Comparison of ENCODE assay signal across 8 mouse cellular contexts in genomic region chr19:45007021-45007420, GRCm38 (mm10). TPM values are rescaled to one million over a fixed set of nuclear protein-coding genes. Genes with fewer than 3 reads are reported as not detected.
A peak's percentile ranks its signal among the peaks of the same experiment; 100 is the strongest.
DNase-seq lines count a peak whose midpoint lies in the region; ATAC-seq and TF ChIP-seq lines count a peak whose summit lies in the region.

No protein-coding gene starts in this region.

- H3K36me3 ChIP-seq in testis, adult 2 months (ENCODE audit: control insufficient read depth, insufficient read depth, low read length) = peaks cover 2% of the 10 kb centered on the region
- H3K36me3 ChIP-seq in limb, embryonic 14.5 days (ENCODE audit: control insufficient read depth, insufficient read depth, low read length) = peaks cover 51% of the 10 kb centered on the region
- peaks cover 3% of the 10 kb centered on the region; the same call in 1 of the 2 replicates for H3K36me3 ChIP-seq in stomach, postnatal 0 days (ENCODE audit: control insufficient read depth, insufficient read depth, low read length)

- ATAC-seq in limb, embryonic 14.5 days (ENCODE audit: low FRiP score, low read depth) = no peak
- ATAC-seq in stomach, postnatal 0 days (ENCODE audit: low FRiP score, low TSS enrichment) = no peak

- peak overlapping the region; percentile 85 for H3K27ac ChIP-seq in testis, adult 2 months (ENCODE audit: control insufficient read depth, insufficient read depth, low read depth, low read length)
- H3K27ac ChIP-seq in limb, embryonic 14.5 days (replicated peaks; ENCODE audit: low read depth, low read length) = peak overlapping the region; percentile 72
- peak overlapping the region; percentile 89 for H3K27ac ChIP-seq in stomach, postnatal 0 days (replicated peaks)

- H3K4me1 ChIP-seq in testis, adult 2 months (ENCODE audit: control insufficient read depth, insufficient read depth, low read length) = peaks cover 11% of the 10 kb centered on the region
- peaks cover 11% of the 10 kb centered on the region for H3K4me1 ChIP-seq in limb, embryonic 14.5 days (ENCODE audit: control insufficient read depth, insufficient read depth, low read length)
- no peaks in the 10 kb centered on the region for H3K4me1 ChIP-seq in stomach, postnatal 0 days (replicated peaks; ENCODE audit: control insufficient read depth, insufficient read depth)

- H3K9me3 ChIP-seq in limb, embryonic 14.5 days (ENCODE audit: control insufficient read depth, low read length) = no peaks in the 10 kb centered on the region
- no peaks in the 10 kb centered on the region for H3K9me3 ChIP-seq in stomach, postnatal 0 days (ENCODE audit: control insufficient read depth, low read length)

- TF ChIP-seq EP300 in stomach, postnatal 0 days (optimal IDR thresholded peaks at IDR 0.05) = no peak

- peak overlapping the region; percentile 90 for H3K4me2 ChIP-seq in limb, embryonic 14.5 days (replicated peaks; ENCODE audit: low read depth, low read length, severe bottlenecking)
- peak overlapping the region; percentile 89 for H3K4me2 ChIP-seq in stomach, postnatal 0 days (replicated peaks; ENCODE audit: low read depth)

- DNase-seq in cerebellum, adult 11-12 months = peak; percentile 64
- DNase-seq in cerebellum, adult 9-10 months = no peak
- no peak for DNase-seq in testis, postnatal 14 days (ENCODE audit: low spot score)
- no peak for DNase-seq in limb, embryonic 14.5 days (ENCODE audit: low spot score)
- no peak for DNase-seq in stomach, postnatal 0 days (ENCODE audit: low spot score)
- no peak for DNase-seq in T-cell, adult 2 months (ENCODE audit: low spot score)
- DNase-seq in c-Kit-positive CD71-positive TER-119-positive erythroid progenitor cells, embryonic 14.5 days (ENCODE audit: low spot score) = no peak

- no peak for TF ChIP-seq CTCF in testis, adult 2 months (IDR thresholded peaks at IDR 0.05; ENCODE audit: control insufficient read depth, insufficient read depth, insufficient replicate concordance, low read depth, low read length)
- TF ChIP-seq CTCF in stomach, postnatal 0 days (IDR thresholded peaks at IDR 0.05; ENCODE audit: low read depth) = no peak

- peak overlapping the region; percentile 69 for H3K9ac ChIP-seq in limb, embryonic 14.5 days (ENCODE audit: low read depth, low read length, severe bottlenecking)
- peak overlapping the region; percentile 88 for H3K9ac ChIP-seq in stomach, postnatal 0 days (ENCODE audit: low read length)

- no peak for TF ChIP-seq POLR2A in testis, adult 2 months (IDR thresholded peaks at IDR 0.05; ENCODE audit: control insufficient read depth, low read depth, low read length)
- no peak for TF ChIP-seq POLR2A in limb, embryonic 14.5 days (IDR thresholded peaks at IDR 0.05; ENCODE audit: borderline replicate concordance, extremely low read depth, insufficient read depth, insufficient read length)

- H3K4me3 ChIP-seq in testis, adult 2 months (ENCODE audit: control insufficient read depth, low read depth, low read length) = peak overlapping the region; percentile 95
- peak overlapping the region; percentile 97 for H3K4me3 ChIP-seq in limb, embryonic 14.5 days (replicated peaks; ENCODE audit: low read length)
- H3K4me3 ChIP-seq in stomach, postnatal 0 days (ENCODE audit: low read depth, low read length) = peak overlapping the region; percentile 93

- no peaks in the 10 kb centered on the region for H3K27me3 ChIP-seq in testis, adult 2 months (ENCODE audit: control insufficient read depth, insufficient read depth, low read length)
- H3K27me3 ChIP-seq in limb, embryonic 14.5 days (ENCODE audit: control insufficient read depth, insufficient read depth, low read length) = no peaks in the 10 kb centered on the region
- H3K27me3 ChIP-seq in stomach, postnatal 0 days (ENCODE audit: control insufficient read depth, insufficient read depth, low read length) = no peaks in the 10 kb centered on the region

- WGBS in limb, embryonic 14.5 days = 39% methylated on average over 17 of the region's 17 CpGs
- 30% methylated on average over 17 of the region's 17 CpGs for WGBS in stomach, postnatal 0 days

RNA-seq across cellular contexts. Expression of gene Mrpl43, which starts 0.8 kb away (rescaled TPM):
- polyA plus RNA-seq in testis, adult 2 months (2012; rRNA removed) = 43.4 and 46.8 TPM in 2 replicates
- 67.6 and 78.9 TPM in 2 replicates for polyA plus RNA-seq in limb, embryonic 14.5 days (2012; rRNA removed)
- 55.0 and 61.3 TPM in 2 replicates for polyA plus RNA-seq in limb, embryonic 14.5 days (2014; fragmentation: Nextera tagmentation; extraction: Ambion mirVana)
- polyA plus RNA-seq in stomach, postnatal 0 days (2015; fragmentation: Nextera tagmentation; extraction: Ambion mirVana) = 67.2 and 67.3 TPM in 2 replicates

RNA-seq across cellular contexts. Expression of gene Twnk, which starts 1.6 kb away (rescaled TPM):
- 5.2 and 6.2 TPM in 2 replicates for polyA plus RNA-seq in testis, adult 2 months (2012; rRNA removed)
- 13.6 and 15.9 TPM in 2 replicates for polyA plus RNA-seq in limb, embryonic 14.5 days (2012; rRNA removed)
- polyA plus RNA-seq in limb, embryonic 14.5 days (2014; fragmentation: Nextera tagmentation; extraction: Ambion mirVana) = 12.5 and 13.3 TPM in 2 replicates
- polyA plus RNA-seq in stomach, postnatal 0 days (2015; fragmentation: Nextera tagmentation; extraction: Ambion mirVana) = 7.9 and 8.5 TPM in 2 replicates

RNA-seq across cellular contexts. Expression of gene Lzts2, which starts 7.2 kb away (rescaled TPM):
- 36.2 and 42.3 TPM in 2 replicates for polyA plus RNA-seq in testis, adult 2 months (2012; rRNA removed)
- 87.0 and 123 TPM in 2 replicates for polyA plus RNA-seq in limb, embryonic 14.5 days (2012; rRNA removed)
- polyA plus RNA-seq in limb, embryonic 14.5 days (2014; fragmentation: Nextera tagmentation; extraction: Ambion mirVana) = 64.7 and 75.6 TPM in 2 replicates
- polyA plus RNA-seq in stomach, postnatal 0 days (2015; fragmentation: Nextera tagmentation; extraction: Ambion mirVana) = 40.1 and 45.0 TPM in 2 replicates

RNA-seq across cellular contexts. Expression of gene Sema4g, which starts 18.1 kb away (rescaled TPM):
- 11.2 and 12.5 TPM in 2 replicates for polyA plus RNA-seq in testis, adult 2 months (2012; rRNA removed)
- polyA plus RNA-seq in limb, embryonic 14.5 days (2012; rRNA removed) = 61.3 and 79.8 TPM in 2 replicates
- 5.4 and 7.3 TPM in 2 replicates for polyA plus RNA-seq in limb, embryonic 14.5 days (2014; fragmentation: Nextera tagmentation; extraction: Ambion mirVana)
- polyA plus RNA-seq in stomach, postnatal 0 days (2015; fragmentation: Nextera tagmentation; extraction: Ambion mirVana) = 1.4 and 1.8 TPM in 2 replicates

RNA-seq across cellular contexts. Expression of gene Pdzd7, which starts 38.5 kb away (rescaled TPM):
- 1.0 and 1.1 TPM in 2 replicates for polyA plus RNA-seq in testis, adult 2 months (2012; rRNA removed)
- polyA plus RNA-seq in limb, embryonic 14.5 days (2012; rRNA removed) = 0.85 and 0.99 TPM in 2 replicates
- polyA plus RNA-seq in limb, embryonic 14.5 days (2014; fragmentation: Nextera tagmentation; extraction: Ambion mirVana) = 0.26 and 0.47 TPM in 2 replicates
- polyA plus RNA-seq in stomach, postnatal 0 days (2015; fragmentation: Nextera tagmentation; extraction: Ambion mirVana) = 0.33 TPM in 2 replicates
